Mouse (Mus musculus) heart, adult 11 months (tissue): ENCODE data around the gene Gm9117.
"Not testable (repeated sequence)": the region's sequence is repeated elsewhere in the genome, so short reads cannot be mapped to it uniquely, and the experiment has no call there.

Experiments
- DNase-seq: peaks from one replicate; pipeline ENCODE4 v3.0.0; 2022

The Gm9117 gene

DNA sequence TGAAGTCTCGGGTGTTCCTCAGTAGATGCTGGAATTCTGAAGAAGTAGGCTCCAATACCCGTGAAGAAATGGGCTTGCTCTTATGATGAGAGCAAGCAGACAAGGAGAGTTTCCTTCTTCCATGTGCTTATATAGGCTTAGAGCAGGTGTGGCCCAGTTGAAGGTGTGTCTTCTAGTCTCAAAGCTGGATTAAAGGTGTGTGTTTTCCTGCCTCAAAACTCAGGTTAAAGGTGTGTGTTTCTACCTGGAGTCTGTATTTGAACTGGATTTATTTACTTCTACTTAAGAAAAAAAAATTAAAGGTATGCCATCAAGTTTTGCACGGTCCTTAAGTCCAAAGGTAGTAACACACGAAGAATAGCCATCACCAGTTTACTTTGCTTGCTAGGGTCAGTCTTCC is at the start of gene Gm9117:
TSS of gene Gm9117 (minus strand) at position 101 of the 400 bp plus-strand sequence.
- DNase-seq, result not testable (repeated sequence)

- DNase-seq, result peak; percentile 84
Measured at GRCm38 (mm10) chr3:93968938-93969337, 25.6 kb upstream of the Gm9117 start.

- DNase-seq, result not testable (repeated sequence)
Measured at GRCm38 (mm10) chr3:93961214-93961613, 17.9 kb upstream of the Gm9117 start, which contains the start of gene Tdpoz5. Gene Tdpoz5 (minus strand): TSS chr3:93961314.

- DNase-seq, result not testable (repeated sequence)
Measured at GRCm38 (mm10) chr3:93938386-93938785, 5.0 kb downstream of the Gm9117 start.
